Mouse (Mus musculus) embryonic facial prominence, embryonic 11.5 days (tissue): ENCODE data around the gene Stom. TPM values are rescaled to one million over a fixed set of nuclear protein-coding genes. Genes with fewer than 3 reads are reported as not detected.
A peak's percentile ranks its signal among the peaks of the same experiment; 100 is the strongest.

ENCODE experiments used
- ATAC-seq: fragments of 200-750 bp; cut with Nextera tagmentation; replicated peaks from 2 replicates; pipeline ENCODE4 v1.8.0; 2017; ENCODE audit warnings: low read depth; ENCODE audit not compliant: insufficient number of reproducible peaks, low FRiP score, low TSS enrichment
- DNase-seq: peaks from one replicate; pipeline ENCODE4 v3.0.0-alpha.2; 2015; ENCODE audit warnings: low spot score
- H3K27ac ChIP-seq: fragments of 300-500 bp; sonication (generic); replicated peaks from 2 replicates; pipeline ENCODE4 v1.5.1; 2014; ENCODE audit warnings: mild to moderate bottlenecking, low read depth, low read length, control low read depth
- H3K27me3 ChIP-seq: fragments of 300-500 bp; sonication (generic); 2 replicates; pipeline ENCODE4 v1.6.1; 2014; ENCODE audit warnings: mild to moderate bottlenecking, low read length, moderate library complexity, mixed read lengths; ENCODE audit not compliant: control insufficient read depth, insufficient read depth
- H3K36me3 ChIP-seq: fragments of 300-500 bp; sonication (generic); replicated peaks from 2 replicates; pipeline ENCODE4 v1.6.1; 2014; ENCODE audit warnings: low read depth, mild to moderate bottlenecking, low read length, moderate library complexity, mixed read lengths; ENCODE audit not compliant: control insufficient read depth, insufficient read depth
- H3K4me1 ChIP-seq: fragments of 300-500 bp; sonication (generic); 2 replicates; pipeline ENCODE4 v1.6.1; 2014; ENCODE audit warnings: low read length, mixed read lengths; ENCODE audit not compliant: control insufficient read depth, insufficient read depth
- H3K4me2 ChIP-seq: fragments of 300-500 bp; sonication (generic); 2 replicates; pipeline ENCODE4 v1.6.1; 2014; ENCODE audit warnings: low read depth, mild to moderate bottlenecking, control low read depth, low read length, moderate library complexity
- H3K4me3 ChIP-seq: fragments of 300-500 bp; sonication (generic); 2 replicates; pipeline ENCODE4 v1.5.1; 2014; ENCODE audit warnings: low read depth, low read length, control low read depth
- H3K9ac ChIP-seq: fragments of 300-500 bp; sonication (generic); replicated peaks from 2 replicates; pipeline ENCODE4 v1.6.1; 2014; ENCODE audit warnings: mild to moderate bottlenecking, control low read depth, low read length
- H3K9me3 ChIP-seq: fragments of 300-500 bp; sonication (generic); replicated peaks from 2 replicates; pipeline ENCODE4 v1.6.1; 2016; ENCODE audit warnings: mild to moderate bottlenecking, low read length, inconsistent platforms, mixed read lengths; ENCODE audit not compliant: control insufficient read depth
- WGBS: fragments of 180-500 bp; shearing (Covaris S2); extraction: QIAGEN DNeasy Blood & Tissue Kit; methylation state at CpG from one replicate; pipeline ENCODE4 v1.1.7; 2014; 5-methylcytosine and 5-hydroxymethylcytosine counted together
- polyA plus RNA-seq: library from polyadenylated mRNA; unstranded; fragments of >200 nt; fragmentation: Nextera tagmentation; extraction: Ambion mirVana; gene quantifications from 2 replicates; pipeline ENCODE4 v1.2.1, GENCODE M21; 2014

Stom gene
- polyA plus RNA-seq, 1 experiment from 2014 or later, result 22.7 TPM

DNA sequence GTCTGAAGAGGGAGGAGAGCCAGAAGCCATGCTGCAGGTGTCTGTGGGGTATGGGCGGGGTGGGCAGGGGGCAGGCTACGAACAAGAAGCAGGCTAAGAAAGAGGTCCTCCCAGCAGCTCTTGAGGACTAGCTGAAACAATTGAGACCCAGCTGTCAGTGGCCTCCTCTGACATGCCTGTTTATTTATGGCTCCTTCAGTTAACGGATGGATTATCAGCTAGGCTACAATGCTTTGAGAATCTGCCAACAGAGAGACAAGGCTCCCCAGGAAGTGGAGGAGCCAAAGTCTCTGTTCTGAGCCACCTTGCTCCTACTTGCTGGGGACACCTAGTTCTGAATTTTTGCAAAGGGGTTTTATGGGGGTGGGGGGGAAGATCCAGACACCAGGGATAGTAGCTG lies 44.1 kb downstream of the Stom start:
- Histone ChIP-seq H3K9ac (no peak overlapping the region), H3K4me2 (no peak overlapping the region), H3K27ac (no peak overlapping the region), H3K4me1 (no peaks in the 10 kb centered on the region), H3K36me3 (no peaks in the 10 kb centered on the region), H3K4me3 (no peak overlapping the region), H3K27me3 (no peaks in the 10 kb centered on the region), H3K9me3 (no peaks in the 10 kb centered on the region)
- no peak for DNase-seq
- no peak for ATAC-seq
- 87% methylated on average over 3 of the region's 3 CpGs for WGBS

DNA sequence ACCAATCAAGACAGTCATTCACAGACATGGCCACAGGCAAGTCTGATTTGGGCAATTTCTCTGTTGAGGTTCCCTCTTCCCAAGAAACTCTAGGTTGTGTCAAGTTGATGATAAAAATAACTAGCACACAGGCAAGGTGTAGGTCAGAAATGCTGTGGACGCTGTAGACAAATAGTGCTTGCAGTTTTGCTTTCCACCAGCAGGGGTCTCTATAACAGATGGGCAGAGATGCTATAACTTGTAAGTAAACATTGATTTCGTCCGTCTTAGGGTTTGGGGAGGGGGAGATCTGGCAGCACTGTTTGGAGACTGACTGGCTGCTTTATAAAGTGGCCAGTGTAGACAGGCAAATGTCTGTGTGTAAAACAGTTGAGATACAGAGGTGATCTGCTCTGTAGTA lies 44.9 kb downstream of the Stom start:
- WGBS, result 24% methylated on average over 3 of the region's 3 CpGs

DNA sequence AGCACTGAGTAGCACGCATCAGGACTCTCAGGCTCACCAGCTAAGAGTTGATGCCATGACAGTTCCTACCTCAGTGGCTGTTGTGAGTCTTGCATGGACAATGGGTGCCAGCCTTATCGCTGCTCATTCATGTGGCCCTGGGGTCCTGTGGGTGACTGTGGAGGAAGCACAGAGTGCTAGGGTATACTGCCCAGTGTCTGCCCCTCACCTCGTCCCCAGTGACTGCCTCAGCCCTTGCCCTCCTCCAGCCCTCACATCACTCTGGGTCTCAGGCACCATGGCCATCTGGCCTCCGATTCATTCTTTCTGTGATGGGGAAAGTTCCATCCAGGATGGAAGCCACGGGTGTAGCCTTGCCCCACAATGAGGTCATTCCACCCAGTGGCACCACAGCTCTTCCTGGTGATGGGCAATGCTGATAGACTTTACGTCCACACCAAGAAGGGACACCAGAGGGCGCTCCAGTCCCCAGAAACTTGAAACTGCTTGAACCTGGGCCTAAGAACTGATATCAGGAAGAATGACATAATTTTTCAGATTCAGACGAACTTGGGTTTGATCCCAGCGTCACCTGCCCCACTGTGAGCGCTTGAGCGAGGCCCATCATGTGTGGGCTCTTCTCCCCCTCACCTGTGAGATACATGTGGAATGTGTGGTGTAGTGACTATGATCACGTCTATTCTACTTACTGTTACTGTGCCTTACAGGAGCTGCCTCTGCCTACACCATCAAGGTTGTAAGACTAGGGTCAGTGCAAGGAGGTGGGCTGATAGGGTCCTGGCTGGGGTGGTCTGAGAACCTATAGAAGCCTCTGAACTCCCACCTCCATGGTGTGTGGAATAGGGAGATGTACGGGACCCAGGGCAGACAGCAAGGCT lies 47.8 kb downstream of the Stom start:
- WGBS, result 43% methylated on average over 13 of the region's 13 CpGs
- no peaks in the 10 kb centered on the region for H3K4me1 ChIP-seq
- ATAC-seq (peak; percentile 21; the same call in 1 of the 2 replicates), DNase-seq (peak; percentile 84)
- no peak overlapping the region for H3K4me2 ChIP-seq
- no peaks in the 10 kb centered on the region for H3K9me3 ChIP-seq
- H3K27ac ChIP-seq, result no peak overlapping the region
- H3K4me3 ChIP-seq, result no peak overlapping the region
- no peaks in the 10 kb centered on the region for H3K27me3 ChIP-seq
- H3K9ac ChIP-seq, result no peak overlapping the region
- H3K36me3 ChIP-seq, result no peaks in the 10 kb centered on the region

More for the DNA sequence above, 44.9 kb downstream of the Stom start:
- H3K4me3 ChIP-seq, result no peak overlapping the region
- no peaks in the 10 kb centered on the region for H3K36me3 ChIP-seq
- H3K4me1 ChIP-seq, result no peaks in the 10 kb centered on the region
- H3K27me3 ChIP-seq, result no peaks in the 10 kb centered on the region
- ATAC-seq, result no peak
- H3K4me2 ChIP-seq, result no peak overlapping the region
- H3K27ac ChIP-seq, result no peak overlapping the region
- peak; percentile 72 for DNase-seq
- no peaks in the 10 kb centered on the region for H3K9me3 ChIP-seq
- no peak overlapping the region for H3K9ac ChIP-seq

DNA sequence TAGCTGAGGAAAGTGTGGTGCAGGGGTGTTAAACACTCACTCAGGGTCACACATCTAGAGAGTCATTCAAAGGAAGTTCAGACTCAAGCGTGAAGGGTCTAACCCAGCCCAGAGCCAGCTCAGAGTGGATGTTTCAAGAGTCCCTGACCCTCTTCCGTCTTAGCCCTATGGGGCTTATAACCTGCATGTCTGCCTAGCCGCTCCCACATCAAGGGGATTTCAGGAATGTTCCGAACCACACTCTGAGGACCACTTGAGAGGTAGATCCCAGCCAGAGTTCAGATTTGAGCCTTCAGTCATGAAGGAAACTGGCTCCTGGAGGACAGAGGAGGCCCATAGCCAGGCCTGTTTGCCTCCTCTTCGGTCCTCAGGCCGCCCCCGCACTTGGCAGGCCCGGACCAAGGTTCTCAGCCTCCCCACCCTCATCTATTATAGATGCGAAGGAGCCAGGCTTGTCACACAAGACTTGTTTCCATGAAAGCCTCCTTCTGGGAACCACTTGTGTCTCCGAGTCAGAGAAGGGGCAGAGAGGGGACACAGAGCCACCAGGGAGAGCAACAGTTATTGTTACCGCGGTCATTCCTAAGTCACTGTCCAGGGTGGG lies 49.7 kb downstream of the Stom start:
- Histone ChIP-seq H3K9me3 (no peaks in the 10 kb centered on the region), H3K4me2 (no peak overlapping the region), H3K9ac (no peak overlapping the region), H3K36me3 (no peaks in the 10 kb centered on the region), H3K4me1 (no peaks in the 10 kb centered on the region), H3K27ac (no peak overlapping the region), H3K4me3 (no peak overlapping the region), H3K27me3 (peaks cover 6% of the 10 kb centered on the region; the same call in 1 of the 2 replicates)
- ATAC-seq, result no peak
- WGBS, result 84% methylated on average over 12 of the region's 12 CpGs
- no peak for DNase-seq

DNA sequence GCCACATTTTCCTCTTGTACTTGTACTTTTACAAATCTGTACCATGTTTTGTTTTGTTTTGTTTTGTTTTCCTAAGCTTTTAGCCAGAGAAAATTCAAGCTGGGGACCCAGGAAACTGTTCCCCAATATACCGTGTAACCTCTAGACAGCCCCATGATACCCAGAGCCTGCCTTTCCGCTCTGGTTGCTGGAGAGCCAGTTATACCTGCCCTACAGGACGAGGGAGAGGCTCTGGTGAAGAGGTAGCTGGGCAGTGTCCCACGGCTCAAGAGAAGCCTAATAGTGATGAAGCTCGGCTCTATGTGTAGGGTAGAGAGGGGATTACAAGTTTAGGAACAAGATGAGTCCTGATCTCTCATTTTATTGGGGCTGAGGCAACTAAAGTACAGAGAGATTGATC lies 51.6 kb downstream of the Stom start:
- Histone ChIP-seq H3K9ac (no peak overlapping the region), H3K4me2 (no peak overlapping the region), H3K4me3 (no peak overlapping the region), H3K27ac (no peak overlapping the region), H3K27me3 (peaks cover 10% of the 10 kb centered on the region; the same call in 1 of the 2 replicates), H3K9me3 (no peaks in the 10 kb centered on the region), H3K36me3 (no peaks in the 10 kb centered on the region), H3K4me1 (no peaks in the 10 kb centered on the region)
- 81% methylated on average over 5 of the region's 5 CpGs for WGBS
- no peak for DNase-seq
- no peak for ATAC-seq

DNA sequence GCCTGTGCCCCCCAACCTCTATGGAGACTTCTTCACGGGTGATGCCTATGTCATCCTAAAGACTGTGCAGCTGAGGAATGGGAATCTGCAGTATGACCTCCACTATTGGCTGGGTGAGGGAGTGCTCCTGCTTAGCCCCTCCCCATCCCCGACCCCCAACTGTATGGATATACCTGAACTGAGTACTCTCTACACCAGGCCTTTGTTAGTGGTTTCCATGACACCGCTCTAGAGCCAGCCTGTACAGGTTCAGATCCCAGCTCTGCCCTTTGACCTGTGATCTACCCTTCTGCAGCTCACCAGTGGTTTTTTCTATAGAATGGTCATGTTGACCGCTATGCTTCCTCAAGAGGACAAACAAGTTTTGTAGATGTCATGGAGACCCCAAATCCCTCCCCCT lies 52.8 kb downstream of the Stom start:
- Histone ChIP-seq H3K36me3 (no peaks in the 10 kb centered on the region), H3K4me3 (no peak overlapping the region), H3K27ac (no peak overlapping the region), H3K9me3 (no peaks in the 10 kb centered on the region), H3K4me1 (no peaks in the 10 kb centered on the region), H3K27me3 (peaks cover 10% of the 10 kb centered on the region; the same call in 1 of the 2 replicates), H3K9ac (no peak overlapping the region), H3K4me2 (no peak overlapping the region)
- WGBS, result 85% methylated on average over 4 of the region's 4 CpGs
- DNase-seq, result no peak
- 0 out of 2 replicates have a peak, but pooled peaks have one; percentile 13 for ATAC-seq

DNA sequence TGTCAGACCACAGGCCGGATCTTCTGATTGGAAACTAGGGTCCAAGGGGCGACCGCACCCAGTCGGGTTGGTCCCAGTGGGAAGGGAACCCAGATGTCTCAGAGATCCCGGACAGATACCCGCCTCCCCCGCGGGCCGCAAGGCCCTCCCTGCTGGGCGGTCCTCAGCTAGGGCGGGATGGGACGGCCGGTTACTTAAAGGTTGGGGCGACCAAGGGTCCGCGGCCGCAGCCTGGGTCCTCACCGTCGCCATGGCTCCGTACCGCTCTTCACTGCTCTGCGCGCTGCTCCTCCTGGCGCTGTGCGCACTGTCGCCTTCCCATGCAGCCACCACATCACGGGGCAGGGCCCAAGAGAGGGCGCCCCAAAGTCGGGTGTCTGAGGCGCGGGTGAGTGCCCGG lies 54.6 kb downstream of the Stom start:
- Histone ChIP-seq H3K27me3 (peaks cover 10% of the 10 kb centered on the region; the same call in 1 of the 2 replicates), H3K4me1 (no peaks in the 10 kb centered on the region), H3K9ac (peak overlapping the region; percentile 46), H3K36me3 (no peaks in the 10 kb centered on the region), H3K27ac (no peak overlapping the region), H3K4me3 (peak overlapping the region; percentile 31), H3K4me2 (peak overlapping the region; percentile 62), H3K9me3 (no peaks in the 10 kb centered on the region)
- 2% methylated on average over 31 of the region's 32 CpGs for WGBS
- DNase-seq, result peak; percentile 19
- ATAC-seq, result 0 out of 2 replicates have a peak, but pooled peaks have one; percentile 40

DNA sequence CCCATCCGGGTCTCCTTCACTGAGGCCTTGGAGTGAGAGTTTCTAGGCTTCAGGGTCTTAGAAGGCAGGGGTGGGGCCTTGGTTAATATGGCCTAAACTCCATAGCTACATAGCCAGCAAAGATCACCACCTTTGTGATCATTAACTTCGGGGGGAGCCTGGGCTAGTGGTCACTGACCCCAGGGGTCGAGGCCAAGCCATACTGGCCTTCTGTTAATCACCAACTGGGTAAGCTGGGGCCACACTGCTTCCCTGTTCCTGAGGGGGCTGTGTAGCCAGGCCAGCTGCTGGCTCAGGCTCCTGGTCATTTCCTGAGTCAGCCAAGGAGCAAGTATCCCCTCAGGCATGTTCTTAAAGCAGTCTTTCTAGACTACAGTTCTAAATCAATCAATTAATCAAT lies 56.8 kb downstream of the Stom start:
- H3K4me3 ChIP-seq, result no peak overlapping the region
- H3K4me1 ChIP-seq, result no peaks in the 10 kb centered on the region
- no peak overlapping the region for H3K9ac ChIP-seq
- DNase-seq (no peak), ATAC-seq (no peak)
- H3K36me3 ChIP-seq, result no peaks in the 10 kb centered on the region
- peaks cover 10% of the 10 kb centered on the region; the same call in 1 of the 2 replicates for H3K27me3 ChIP-seq
- H3K4me2 ChIP-seq, result no peak overlapping the region
- H3K27ac ChIP-seq, result no peak overlapping the region
- 51% methylated on average over 3 of the region's 3 CpGs for WGBS
- no peaks in the 10 kb centered on the region for H3K9me3 ChIP-seq
